Mouse (Mus musculus): ENCODE data around the gene Chchd6.

The Chchd6 gene

DNA sequence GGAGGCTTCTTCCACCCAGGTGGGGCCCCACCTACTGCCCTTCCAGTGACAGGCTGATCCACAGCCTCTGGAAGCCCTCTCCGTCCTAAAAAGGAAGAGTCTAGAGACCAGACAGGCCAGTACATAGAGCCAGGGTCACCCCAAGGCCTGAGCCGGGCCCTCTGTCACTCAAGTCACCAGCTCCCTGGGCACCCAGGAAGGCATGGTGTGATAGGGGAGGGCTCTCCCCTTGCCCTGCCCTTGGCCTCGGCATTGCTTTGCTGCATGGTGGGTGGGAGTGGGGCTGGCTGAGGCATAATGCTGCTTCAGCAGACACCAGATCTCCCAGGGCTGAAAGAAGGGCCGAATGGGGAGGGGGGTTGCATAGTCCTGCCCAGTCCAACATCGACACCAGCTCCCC is 241.4 kb downstream of the Chchd6 start:
- DNase-seq = peak in 1 of 2 experiments; percentile 2

DNA sequence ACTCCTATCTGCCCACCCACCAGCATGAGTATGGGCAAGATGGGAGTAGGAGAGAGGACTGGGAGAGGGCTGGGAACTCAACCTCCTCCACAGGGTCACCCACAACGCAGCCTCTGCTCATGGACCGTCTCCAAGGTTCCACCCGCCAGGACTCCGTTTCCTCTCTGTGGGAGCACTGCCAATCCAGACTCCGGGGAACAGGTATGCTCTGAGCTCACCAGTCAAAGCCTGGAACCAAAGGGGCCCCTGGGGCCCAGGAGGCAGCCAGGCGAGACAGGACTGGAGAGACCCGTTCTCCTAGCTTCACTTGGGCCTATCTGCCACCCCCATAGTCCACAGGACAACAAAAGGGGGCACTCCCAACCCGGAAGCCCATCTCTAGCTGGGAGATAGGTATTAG is 242.4 kb downstream of the Chchd6 start:
- DNase-seq = peak in 1 of 2 experiments; percentile 21

DNA sequence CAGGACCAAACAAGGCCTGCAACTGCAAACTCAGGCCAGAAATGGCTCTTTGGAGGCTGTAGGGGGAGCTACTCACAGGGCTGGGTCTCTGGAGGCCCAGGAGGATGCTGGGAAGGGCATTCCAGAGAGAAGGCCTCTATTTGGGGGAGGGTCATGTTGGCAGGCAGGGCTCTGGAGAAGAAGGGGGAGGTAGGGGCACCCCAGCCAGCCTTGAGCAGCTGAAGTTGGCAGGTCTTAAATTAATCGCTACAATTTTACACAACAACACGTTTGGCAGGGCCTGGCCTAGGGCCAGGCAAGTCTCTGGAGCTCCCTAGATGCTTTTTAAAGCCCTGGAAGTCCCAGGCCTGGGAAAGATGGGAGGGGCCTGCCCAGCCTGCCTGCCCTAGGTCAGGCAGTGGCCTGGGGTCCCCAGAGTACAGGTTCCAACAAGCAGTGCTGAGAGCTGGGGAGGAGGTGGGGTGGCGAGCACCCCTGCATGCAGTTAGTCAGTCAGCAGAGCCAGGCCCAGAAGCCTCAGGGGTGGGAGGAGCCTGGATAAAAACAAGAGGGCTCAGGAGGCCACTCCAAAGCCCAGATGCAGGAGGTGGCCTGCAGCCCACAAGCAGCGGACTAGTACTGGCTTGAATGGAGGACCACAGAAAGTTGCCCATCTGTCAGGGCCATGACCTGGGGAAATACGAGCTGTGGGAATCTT is 243.9 kb downstream of the Chchd6 start:
- DNase-seq = no peak

DNA sequence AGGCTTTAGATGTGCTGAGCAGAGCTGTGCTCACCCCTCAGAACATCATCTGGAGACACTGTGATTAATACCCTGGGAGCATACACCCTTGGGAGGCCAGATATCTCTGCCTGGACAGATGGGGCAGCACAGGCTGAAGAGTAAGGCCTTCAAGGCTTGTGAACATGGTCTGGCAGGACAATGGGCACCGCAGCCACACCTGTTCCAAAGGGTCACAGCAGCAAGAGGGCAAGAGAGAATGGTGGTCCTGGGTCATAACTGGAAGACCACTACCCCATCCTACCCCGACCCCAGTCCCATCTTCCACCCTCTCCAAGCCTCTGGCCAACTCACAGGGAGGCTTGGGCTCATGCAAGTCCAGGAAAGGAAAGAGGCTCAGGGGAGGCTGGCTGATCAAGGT is 244.9 kb downstream of the Chchd6 start:
- no peak for DNase-seq

DNA sequence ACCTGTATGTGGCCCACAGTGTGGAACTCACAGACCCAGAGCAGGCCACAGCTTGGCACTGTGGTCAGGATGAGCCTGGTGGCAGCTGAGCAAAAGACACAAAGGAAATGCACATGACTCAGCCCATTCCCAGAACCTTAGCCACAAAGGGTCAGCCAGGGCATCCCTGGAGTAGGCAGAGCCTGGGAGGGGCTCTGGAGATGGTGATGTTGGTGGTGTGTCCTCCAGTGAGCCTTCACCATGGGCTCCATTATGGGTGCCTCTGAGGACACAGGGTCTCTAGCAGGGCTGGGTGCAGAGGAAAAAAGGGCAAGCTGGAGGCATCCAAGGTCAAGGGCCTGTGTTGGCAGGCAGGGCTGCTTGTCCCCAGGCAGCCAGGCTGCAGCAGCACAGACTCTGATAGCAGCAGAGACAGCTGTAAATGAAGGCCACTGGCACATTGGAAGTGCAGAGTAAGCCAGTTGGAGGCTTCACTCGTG is 245.4 kb downstream of the Chchd6 start:
- DNase-seq = no peak

DNA sequence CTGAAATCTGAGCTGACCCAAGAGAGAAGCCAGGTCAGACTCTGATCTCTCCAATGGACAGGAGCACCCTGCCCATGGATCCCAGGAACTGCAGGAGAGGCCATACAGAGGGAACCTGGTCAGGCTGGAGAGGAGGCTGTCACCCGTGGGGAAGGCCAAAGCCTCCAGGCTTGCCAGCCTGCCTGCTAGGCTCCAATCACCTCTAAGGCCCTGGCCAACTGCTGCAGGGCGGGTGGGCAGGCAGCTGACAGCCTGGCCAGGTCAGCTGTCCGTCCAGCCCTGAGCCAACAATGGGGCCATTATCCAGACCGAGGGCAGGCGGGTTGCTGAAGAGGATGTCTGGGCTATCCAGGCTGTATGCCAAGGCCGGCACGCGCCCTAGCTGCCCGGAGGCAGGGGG is 247.1 kb downstream of the Chchd6 start:
- DNase-seq = peak; percentile 75 to 83

DNA sequence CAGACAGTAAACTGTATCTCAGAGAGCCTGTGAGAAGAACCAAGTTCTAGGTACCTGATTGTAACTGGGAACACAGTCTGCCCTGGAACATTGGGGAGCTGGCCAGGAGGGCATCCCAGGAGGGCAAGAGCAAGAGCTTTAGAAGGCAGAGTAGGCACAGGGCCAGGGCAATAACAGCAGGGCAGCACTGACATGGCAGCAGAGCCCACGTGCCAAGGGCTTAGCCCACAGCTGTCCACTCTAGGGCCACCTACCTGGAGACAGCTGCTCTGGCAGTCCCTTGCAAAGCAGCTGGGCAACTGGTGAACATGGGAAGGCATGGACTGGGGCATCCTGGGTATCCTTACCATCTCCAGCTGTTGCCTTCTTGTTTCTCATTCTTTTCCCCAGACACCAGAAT is 247.7 kb downstream of the Chchd6 start:
- DNase-seq = no peak

DNA sequence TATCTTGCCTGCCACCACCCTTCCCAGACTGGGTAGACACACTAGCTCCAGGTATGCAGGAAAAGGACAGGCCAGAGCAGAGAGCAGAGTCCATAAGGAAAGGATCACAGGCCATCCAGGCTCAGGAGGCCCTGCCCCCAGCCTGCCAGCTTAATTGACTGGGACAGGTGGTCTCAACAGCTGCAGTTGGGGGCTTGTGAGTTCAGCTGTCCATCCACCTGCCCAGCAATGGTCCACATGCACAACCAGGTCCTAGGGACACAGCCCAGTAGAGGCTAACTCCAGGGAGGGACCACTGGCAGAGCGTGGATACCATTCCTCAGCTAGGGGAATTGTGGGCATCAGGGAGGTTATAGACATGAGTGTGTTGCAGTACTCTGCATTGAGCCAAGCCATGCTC is 249.6 kb downstream of the Chchd6 start:
- no peak for DNase-seq

DNA sequence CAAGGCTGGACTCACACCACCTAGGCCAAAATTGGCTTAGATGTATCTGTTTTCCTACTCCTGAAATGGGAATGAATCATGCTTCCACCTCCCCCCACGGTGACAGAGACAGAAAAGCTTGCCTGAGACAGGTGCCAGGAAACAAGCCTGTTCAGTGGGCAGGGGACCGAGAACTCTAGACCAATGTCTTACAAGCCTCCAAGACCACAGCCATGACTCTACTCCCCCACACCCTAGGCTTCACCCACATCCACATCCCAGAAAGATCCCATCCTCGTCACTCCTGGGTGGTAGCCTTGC is 250.0 kb downstream of the Chchd6 start:
- DNase-seq = no peak

DNA sequence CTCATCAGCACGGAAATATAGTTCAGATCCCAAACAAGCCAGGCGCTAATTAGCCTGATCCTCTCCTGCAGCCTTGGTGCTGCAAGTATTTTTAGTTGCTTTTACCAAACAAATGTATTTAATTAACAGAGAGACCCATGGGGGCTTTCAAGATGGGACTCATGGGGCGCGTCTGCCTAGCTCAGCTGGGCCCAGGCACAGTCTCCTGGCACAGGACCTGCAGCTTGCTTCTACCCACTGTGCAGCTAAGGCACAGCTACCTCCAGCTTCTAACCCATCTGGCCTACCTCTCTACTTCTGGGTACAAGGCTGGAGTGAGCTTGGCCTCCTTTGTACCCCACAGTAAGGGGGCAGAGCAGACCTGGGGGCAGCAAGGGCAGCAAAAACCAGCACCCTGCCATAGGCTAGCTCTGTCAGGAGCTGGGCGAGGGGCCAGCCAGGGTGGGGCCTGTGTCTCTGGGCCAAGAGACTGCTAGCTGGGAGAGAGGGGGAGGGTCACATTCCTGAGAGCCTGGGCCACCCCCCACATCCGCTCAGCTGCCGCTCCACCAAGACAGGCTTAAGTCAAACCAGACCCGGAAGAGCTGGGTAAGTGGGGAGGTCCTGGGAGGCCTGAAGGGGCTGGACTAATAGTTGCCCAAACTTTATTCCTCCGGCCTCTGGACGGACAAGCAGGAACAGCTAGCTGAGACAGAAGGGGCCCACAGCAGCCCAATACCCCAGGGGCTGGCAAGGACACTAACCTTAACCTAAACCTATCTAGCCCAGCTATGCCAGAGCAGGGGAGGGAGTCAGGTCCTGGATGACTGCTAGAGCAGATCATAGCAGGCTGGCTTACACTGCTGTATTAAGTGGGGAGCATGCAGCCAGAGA is 250.6 kb downstream of the Chchd6 start:
- DNase-seq = no peak

DNA sequence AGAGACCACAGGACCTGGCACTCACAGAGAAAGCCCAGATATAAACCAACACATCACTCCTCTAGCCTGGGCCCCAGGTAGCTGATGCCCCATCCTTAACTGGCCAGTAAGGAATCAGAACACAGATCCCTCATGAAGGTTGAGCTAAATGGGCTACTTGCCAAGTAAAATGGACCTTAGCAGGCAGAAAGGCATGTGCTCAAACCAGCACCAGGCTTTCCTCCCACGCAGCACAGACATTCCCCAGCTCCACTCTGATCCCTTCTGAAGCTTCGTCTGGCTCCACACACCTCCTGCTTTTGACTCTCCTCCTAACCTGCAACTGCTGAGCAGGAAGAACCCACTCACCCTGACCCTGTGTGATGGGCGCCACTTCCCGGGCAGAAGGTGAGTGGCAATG is 253.5 kb downstream of the Chchd6 start:
- no peak for DNase-seq

DNA sequence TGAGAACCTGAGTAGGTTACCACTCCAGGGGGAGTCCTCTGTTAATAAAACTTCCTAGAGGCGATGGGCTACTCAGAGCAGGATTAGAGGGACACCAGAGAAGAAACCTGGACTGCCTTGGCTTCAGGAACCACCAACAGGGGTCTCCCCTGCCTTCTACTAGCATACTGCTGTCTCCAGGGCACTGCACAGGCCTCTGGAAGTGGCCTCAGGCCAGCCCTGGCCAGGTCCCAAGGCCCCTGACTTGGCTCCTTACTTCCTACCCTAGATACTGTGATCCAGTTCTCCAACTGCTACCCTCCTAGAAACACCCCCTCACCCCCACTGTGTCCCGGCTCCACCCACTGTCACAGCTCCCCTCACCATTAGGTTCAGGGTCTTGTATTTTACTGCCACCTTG is 256.0 kb downstream of the Chchd6 start:
- peak; percentile 32 to 46 for DNase-seq

DNA sequence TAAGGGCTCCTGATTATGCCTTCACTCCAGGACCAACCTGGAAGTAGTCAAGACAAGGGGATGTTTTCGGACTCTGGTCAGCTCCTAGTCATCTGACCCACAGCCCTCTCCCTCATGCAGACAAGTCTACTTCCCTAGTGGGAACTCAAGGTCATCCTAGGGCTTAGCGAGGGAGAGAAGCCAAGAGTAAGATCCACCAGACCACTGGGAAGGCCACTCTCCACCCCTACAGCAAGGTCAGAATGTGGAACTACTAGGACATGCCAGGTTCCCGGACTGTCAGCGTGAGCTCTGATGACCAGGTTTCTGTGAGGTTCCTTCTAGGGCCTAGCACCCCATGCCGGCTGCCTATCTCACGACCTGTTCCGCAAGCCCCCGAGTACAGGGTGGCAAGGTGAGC is 256.7 kb downstream of the Chchd6 start:
- no peak for DNase-seq

DNA sequence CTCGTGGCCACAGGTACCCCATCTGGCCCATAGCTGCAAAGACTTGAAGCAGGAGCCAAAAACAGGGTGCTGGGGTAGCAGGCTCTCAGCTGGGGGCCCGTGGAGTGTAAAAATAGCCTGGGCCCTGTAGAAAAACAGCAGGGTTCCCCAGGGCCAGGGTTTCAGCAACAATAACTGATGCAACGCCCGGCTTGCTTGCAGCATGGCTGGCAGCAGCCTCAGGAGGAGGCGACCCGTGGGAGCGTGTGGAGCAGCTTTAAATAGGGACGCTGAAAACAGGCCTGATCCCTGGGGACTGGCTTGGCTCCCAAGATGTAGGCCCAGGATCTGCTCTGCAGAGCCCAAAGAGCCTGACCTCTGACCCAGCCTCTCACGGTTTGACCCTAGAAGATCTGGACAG is 257.9 kb downstream of the Chchd6 start:
- no peak for DNase-seq

DNA sequence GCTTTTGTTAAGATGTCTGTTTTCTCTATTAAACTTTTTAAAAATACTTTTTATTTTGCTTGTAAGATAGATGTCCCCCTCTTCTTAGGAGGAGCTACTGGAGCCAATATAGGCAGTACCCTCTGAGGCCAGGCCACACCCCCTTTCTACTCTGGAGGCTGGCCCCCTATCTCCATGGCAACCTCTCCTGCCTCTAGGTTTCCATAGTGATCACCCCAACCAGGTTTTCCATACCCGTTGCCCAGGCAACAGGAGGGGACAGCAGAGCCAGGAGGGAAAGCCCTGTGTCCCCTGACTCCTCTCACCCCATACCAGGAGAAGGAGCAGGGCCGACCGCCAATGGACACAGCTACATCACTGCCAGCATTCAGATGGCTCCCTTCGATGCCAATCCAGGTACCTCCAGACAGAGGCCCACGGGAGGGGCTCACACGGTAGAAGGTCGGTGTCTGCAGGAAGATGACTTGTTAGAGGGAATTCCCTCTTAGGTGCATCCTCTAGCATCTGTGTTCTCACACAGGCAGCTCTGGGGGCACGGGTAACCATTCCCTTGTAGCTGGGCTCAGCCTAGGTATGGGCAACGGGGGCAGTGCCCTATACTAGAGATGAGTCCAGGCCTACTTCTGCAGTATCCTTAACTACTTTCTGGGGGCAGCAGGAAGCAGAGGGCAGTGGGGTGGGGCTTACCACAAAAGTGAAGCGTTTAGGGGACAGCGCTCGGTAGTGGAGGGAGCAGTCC is 261.3 kb downstream of the Chchd6 start:
- DNase-seq = no peak
